Mouse (Mus musculus) lung, adult 18-20 months (tissue): ENCODE data around the gene Wfdc13.

Experiments used
- DNase-seq, 2 experiments: peaks; one replicate each; pipeline ENCODE4 v3.0.0; 2022; ENCODE audit warnings: mixed read lengths in 2 of 2

The Wfdc13 gene

DNA sequence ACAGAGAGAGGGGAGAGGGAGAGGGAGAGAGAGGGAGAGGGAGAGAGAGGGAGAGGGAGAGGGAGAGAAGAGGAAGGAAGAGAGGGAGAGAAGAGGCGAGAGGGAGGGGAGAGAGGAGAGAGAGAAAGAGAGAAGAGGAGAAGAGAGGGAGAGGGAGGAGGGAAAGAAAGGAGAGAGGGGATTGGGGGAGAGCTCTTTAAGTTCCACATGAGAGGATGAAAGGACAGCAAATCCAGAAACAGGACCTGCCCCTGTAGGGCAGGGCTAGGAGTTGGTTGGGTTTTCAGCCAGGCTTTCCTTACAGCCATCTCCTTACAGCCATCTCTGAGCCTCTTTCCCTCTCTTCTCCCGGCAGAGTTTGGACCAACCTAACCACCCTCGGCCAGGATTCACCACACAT is at the start of gene Wfdc13:
Gene Wfdc13, plus strand, starts transcription at position 301 of the 400 bp plus-strand sequence.
- no peak for DNase-seq

- DNase-seq: no peak
Observed at GRCm38 (mm10) chr2:164635266-164635665, 49.6 kb upstream of the Wfdc13 start.

DNA sequence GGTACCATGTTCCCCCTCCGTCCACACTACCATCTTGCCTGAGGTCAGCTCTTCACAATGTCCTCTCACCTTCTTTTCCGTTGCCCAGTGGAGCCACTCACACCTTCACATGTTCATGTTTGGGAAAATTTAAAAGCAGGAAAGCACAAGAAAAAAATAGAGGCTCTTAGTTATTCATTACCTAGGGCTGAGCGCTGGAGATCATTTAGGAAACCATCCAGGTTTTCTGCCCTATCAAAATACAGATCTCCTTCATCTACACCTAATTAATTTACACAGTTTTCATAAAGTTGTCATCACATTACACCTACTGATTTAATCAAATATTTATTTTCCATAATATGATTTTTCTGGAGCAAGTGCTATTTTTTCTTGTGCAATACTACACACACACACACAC is 46.2 kb upstream of the Wfdc13 start, which contains the start of gene Wfdc16:
Gene Wfdc16, minus strand, starts transcription at position 101 of the 400 bp plus-strand sequence.
- DNase-seq: no peak

GRCm38 (mm10) chr2:164641129-164641528 is 43.8 kb upstream of the Wfdc13 start:
- no peak for DNase-seq

DNA sequence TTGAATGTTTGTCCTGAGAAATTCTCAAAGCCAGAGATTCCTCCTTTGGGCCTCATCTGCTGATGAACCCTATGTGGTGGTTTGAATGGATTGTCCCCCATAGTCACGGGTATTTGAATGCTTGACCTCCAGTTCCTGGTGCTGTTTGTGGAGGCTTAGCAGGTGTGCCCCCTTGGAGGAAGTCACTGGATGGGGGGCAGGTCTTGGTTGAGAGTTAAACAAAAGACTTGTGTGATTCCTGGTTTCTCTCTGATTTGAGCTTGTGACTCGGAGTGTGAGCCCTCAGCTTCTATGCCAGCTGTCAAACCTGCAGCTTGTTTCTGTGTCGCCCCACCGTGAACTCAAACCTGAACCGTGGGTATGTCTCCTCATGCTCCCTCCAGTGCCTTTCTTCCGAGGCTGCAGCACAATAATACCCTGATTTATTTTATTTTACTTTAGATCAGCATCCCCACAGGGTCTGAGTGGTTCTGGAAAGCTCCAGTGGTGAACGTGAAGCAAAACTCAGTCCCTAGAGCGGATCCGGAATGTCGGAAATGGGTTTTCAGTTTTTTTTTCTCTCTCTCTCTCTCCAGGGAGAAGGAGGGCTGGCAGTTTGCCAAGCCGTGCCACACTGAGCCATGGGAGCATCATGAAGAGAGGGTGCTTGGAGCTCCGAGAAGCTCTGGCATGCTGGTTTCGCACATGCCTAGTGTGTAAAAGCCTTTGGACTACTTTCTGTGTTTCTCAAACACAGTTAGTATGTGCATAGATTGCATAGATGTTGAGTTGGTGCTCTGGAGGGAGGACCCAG is 42.8 kb upstream of the Wfdc13 start:
- DNase-seq: peak in 1 of 2 experiments; percentile 9

DNA sequence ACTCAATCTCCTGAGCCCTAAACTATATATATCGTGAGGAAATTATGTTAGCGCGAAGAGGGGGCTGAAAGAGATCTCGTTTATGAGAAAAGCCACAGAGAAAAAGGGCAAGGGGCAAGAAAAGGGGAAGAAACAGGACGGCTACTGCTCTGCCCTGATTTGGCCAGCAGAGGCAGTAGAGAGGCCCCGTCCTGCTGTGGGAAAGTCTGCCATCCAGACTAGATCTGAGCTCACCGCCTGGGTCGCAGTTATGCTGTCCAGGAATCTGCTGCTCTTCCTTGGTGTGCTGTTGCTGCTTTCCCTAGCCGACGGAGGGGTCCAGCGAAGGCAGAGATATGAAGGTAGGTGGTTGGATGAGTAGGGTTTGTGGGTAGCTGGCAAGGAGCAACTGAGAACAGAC is 29.0 kb upstream of the Wfdc13 start, which contains the start of gene Wfdc10:
Gene Wfdc10, plus strand, starts transcription at position 189 of the 400 bp plus-strand sequence.
- DNase-seq: peak; percentile 40 to 51

- DNase-seq: no peak
Observed at GRCm38 (mm10) chr2:164656483-164656882, 28.4 kb upstream of the Wfdc13 start, which contains the start of gene Wfdc9. Gene Wfdc9 (minus strand): TSS chr2:164656583.

DNA sequence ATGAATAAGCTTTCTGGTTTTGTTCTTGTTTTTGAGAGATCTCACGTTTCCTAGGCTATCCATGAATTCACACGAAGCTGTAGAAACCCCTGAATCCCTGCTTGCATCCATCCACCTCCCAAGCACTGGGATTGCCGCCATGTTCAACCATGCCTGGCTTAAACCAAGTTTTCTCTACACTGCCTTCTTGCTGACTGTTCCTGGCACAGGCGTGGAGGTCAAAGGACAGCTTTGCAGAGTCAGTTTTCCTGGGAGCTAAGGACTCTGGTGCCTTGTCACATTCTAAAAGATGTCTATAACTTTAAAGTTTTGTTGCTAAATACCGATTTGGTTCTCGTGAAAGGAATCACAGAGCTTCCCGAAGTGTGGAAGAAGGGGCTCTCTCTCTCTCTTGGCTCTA is 20.1 kb upstream of the Wfdc13 start:
- no peak for DNase-seq

GRCm38 (mm10) chr2:164670261-164670660 is 14.6 kb upstream of the Wfdc13 start:
- DNase-seq: no peak

- DNase-seq: no peak
Observed at GRCm38 (mm10) chr2:164670938-164671337, 14.0 kb upstream of the Wfdc13 start.

DNA sequence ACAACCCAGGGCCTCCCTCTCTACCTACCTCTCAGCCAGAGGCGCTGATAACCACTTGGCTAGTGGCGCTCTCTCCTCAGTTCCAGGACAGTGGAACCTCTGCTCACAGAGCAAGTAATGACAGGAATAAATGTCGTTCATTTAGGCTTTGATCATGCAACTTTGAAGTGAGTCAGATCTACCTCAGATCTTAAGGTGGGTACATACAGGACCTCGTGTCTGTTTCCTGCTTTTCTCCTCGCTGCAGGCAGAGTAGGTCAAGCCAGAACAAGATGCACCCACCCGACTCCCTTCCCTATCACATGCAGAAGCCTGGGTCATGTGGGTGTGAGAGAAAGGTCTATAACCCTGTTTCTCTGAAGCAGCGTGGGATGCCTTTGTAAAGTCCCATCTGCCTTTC is 10.9 kb upstream of the Wfdc13 start, which contains the start of gene Wfdc11:
Gene Wfdc11, minus strand, starts transcription at position 101 of the 400 bp plus-strand sequence.
- no peak for DNase-seq

GRCm38 (mm10) chr2:164676103-164676502 is 8.8 kb upstream of the Wfdc13 start:
- no peak for DNase-seq

DNA sequence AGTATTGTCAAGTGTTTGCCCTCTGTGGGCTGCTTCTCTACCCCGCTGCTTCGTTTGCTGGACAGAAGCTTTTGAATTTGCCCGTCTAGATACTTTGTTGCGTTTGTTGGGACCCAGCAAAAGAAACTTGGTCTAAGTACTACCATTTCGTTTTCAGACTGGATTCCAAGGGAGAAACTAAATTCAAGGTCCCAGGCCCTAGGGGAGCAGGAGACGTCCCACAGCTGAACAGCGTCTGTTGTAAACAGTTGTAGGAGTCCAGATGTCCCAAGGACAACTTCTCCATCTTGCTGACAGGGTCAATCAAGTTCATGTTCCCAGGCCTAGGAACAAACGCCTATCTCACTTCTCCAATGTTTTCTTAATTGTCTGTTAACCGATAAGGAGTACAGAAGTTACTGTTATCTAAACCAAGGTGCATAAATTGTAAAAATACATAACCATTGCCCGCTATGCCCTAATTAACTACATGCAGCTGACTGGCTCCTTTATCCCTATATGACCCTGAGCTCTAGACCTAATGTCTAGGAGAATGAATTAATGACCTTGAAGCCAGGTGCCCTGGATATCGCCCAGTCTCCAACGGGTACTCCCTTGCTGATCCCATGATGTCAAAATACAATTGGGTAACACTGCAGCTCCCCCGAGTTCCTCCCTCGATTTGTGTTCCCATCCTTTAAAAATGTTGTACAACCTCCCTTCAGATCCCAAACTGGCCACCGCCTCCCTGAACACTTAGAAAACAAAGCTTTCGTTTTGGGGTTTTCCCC is 7.8 kb upstream of the Wfdc13 start:
- DNase-seq: peak in 1 of 2 experiments; percentile 9

DNA sequence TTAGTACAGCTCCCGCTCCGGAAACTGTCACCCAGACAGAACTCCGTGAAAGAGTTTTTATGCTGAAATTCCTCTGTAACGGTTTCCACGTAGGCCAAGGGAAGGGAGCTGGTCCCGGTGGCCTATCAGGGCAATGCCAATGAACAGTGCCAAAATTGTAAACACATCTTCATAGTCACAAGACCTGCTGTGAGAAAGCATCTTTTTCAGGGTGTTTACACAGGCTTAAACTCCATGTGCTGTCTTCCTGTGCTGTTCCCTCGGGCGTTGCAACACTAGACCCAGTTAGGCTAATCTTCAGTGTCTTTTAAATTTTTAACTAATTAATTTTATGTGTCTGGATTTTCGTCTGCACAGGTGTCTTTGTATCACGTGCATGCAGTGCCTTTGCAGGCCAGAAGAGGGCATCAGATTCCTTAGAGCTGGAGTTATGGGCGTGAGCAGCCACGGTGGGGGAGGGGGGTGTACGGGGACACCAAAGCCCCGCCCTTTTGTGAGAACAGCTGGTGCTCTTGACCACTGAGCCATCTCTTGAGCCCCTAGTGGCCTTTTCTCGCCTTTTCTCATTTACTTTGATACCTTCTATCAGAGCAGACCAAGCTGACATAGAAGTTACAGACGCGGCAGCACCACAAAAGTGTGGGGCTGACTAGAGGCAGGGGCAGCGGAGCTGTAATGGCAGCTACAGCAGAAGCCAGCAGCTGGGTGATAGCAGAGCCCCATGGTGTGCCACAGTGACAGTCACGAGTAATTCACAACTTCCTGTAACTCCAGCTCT is 5.9 kb upstream of the Wfdc13 start:
- peak; percentile 65 to 79 for DNase-seq

DNA sequence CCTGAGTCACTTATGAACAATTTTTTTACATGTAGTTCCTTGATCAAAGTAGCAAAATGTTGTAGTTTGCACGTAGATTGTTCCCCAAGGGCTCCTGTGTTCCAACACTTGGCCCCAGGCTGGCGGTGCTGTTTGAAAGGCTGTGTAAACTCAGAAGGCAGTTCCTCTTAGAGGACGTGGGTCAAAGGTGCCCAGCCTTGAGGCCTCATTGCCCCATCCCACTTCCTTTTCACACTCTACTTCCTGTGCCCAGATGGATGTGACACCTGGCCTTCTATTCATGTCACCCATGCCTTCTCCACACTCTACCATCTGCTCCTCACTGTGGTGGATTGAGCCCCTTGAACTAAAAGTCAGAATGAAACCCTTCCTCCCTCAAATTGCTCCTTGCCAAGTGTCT is 5.0 kb upstream of the Wfdc13 start:
- peak; percentile 47 to 56 for DNase-seq

GRCm38 (mm10) chr2:164698201-164698600 is 13.3 kb downstream of the Wfdc13 start, which contains the start of gene Spint4:
Gene Spint4 (plus strand): TSS chr2:164698501.
- DNase-seq: no peak

GRCm38 (mm10) chr2:164700959-164701358 is 16.1 kb downstream of the Wfdc13 start:
- no peak for DNase-seq

DNA sequence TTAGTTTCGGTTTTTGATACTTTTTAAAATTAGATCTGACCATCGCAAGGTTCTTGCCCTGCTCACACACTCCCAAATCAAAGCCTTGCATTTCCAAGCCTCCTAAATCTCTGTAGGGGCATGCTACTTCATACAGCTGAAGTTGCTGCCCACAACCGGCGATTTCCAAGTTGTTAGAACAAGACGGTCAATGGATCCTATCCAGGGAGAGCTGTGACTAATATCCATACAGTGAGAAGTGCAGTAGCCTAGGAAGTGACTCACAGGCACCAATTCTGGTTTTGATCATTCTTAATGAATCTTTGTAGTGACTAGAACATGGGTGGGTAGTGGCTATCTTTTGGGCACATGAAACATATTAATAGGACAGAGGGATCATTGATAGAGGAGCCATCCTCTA is 16.9 kb downstream of the Wfdc13 start:
- DNase-seq: no peak

GRCm38 (mm10) chr2:164704235-164704634 is 19.3 kb downstream of the Wfdc13 start:
- no peak for DNase-seq

DNA sequence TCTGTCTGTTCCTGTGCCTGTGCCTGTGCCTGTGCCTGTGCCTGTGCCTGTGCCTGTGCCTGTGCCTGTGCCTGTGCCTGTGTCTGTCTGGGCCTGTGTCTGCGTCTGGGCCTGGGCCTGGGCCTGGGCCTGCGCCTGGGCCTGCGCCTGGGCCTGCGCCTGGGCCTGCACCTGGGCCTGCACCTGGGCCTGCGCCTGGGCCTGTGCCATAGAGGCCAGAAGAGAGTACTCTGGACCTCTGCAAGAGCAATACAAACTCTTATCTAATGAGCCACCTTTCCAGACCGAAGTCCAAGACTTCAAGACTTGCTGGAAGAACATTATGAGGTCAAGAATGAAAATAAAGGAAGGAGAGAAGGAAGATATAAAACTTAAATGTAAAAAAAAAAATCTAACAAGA is 20.4 kb downstream of the Wfdc13 start:
- DNase-seq: no peak

DNA sequence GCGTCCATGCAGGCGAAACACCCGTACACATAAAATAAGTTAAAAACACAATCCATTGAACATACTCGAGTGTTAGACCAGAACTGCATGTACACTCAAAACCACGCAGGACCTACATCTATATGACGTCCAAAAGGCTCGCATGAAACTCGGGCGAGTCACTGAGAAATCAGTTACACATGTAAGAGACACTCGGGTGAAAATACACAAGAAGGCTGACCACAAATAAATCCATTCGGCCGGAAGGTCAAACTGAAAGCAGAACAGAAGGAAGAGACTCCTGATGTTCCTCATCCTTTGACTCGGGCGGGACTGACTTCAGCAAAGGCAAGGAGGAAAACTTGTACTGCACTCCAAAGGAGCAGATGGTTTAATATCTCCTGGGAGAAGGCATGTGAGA is 21.1 kb downstream of the Wfdc13 start:
- no peak for DNase-seq

DNA sequence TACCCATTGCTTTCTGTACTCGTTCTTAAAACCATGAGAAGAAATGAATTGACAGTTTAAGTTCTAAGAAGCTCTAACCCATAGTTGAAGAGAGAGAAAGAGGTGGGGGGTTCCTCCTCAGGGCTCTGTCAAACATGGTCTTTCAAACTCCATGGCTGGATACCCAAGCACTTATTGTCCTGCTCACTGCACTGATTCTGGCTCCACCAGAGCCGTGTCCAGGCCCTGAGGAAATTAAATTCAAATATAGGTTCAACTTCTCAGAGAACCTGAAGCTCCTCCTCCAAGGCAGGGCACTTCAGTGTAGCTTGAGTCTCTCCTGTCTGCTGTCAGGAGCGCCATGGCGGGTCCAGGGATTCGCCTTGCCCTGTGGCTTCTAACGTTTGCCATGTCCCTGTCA is 30.1 kb downstream of the Wfdc13 start, which contains the start of gene Spint5:
Gene Spint5, plus strand, starts transcription at position 301 of the 400 bp plus-strand sequence.
- DNase-seq: no peak
